Mouse (Mus musculus): ENCODE data around the gene Grm1. TPM values are rescaled to one million over a fixed set of nuclear protein-coding genes. Genes with fewer than 3 reads are reported as not detected.

The Grm1 gene
- polyA plus RNA-seq, 1 experiment from 2014 or later = 0.04 TPM

GRCm38 (mm10) chr10:10929672-10930071 lies 152.5 kb downstream of the Grm1 start:
- no peak for DNase-seq
- 87% methylated on average over 2 of the region's 2 CpGs for WGBS

GRCm38 (mm10) chr10:10928798-10929366 lies 153.3 kb downstream of the Grm1 start:
- ATAC-seq (ENCODE audit: insufficient read depth) = no peak
- no peaks in the 10 kb centered on the region for H3K36me3 ChIP-seq (ENCODE audit: insufficient read depth)
- H3K4me3 ChIP-seq (ENCODE audit: low read depth, low read length) = no peak overlapping the region
- 78% methylated on average over 5 of the region's 5 CpGs for WGBS
- DNase-seq = no peak
- no peaks in the 10 kb centered on the region for H3K27me3 ChIP-seq (ENCODE audit: insufficient read depth, low read length)
- H3K27ac ChIP-seq (ENCODE audit: low read depth) = no peak overlapping the region
- no peak overlapping the region for H3K4me2 ChIP-seq
- H3K9me3 ChIP-seq (ENCODE audit: low read depth, low read length) = no peaks in the 10 kb centered on the region
- no peak overlapping the region for H3K9ac ChIP-seq
- TF ChIP-seq CTCF (IDR thresholded peaks at IDR 0.05; ENCODE audit: low read depth) = no peak
- H3K4me1 ChIP-seq (ENCODE audit: insufficient read depth) = no peaks in the 10 kb centered on the region

More at GRCm38 (mm10) chr10:10929672-10930071, 152.5 kb downstream of the Grm1 start:
- H3K9me3 ChIP-seq (ENCODE audit: low read depth, low read length) = no peaks in the 10 kb centered on the region
- H3K4me1 ChIP-seq (ENCODE audit: insufficient read depth) = no peaks in the 10 kb centered on the region
- H3K36me3 ChIP-seq (ENCODE audit: insufficient read depth) = no peaks in the 10 kb centered on the region
- no peak overlapping the region for H3K4me2 ChIP-seq
- no peak overlapping the region for H3K9ac ChIP-seq
- no peak for TF ChIP-seq CTCF (IDR thresholded peaks at IDR 0.05; ENCODE audit: low read depth)
- H3K27ac ChIP-seq (ENCODE audit: low read depth) = no peak overlapping the region
- no peak overlapping the region for H3K4me3 ChIP-seq (ENCODE audit: low read depth, low read length)
- ATAC-seq (ENCODE audit: insufficient read depth) = no peak
- H3K27me3 ChIP-seq (ENCODE audit: insufficient read depth, low read length) = no peaks in the 10 kb centered on the region

- 70% methylated on average over 7 of the region's 7 CpGs for WGBS
- Histone ChIP-seq H3K27me3 (ENCODE audit: insufficient read depth, low read length) (no peaks in the 10 kb centered on the region), H3K4me3 (ENCODE audit: low read depth, low read length) (no peak overlapping the region), H3K36me3 (ENCODE audit: insufficient read depth) (no peaks in the 10 kb centered on the region), H3K9ac (no peak overlapping the region), H3K27ac (ENCODE audit: low read depth) (no peak overlapping the region), H3K4me2 (no peak overlapping the region), H3K4me1 (ENCODE audit: insufficient read depth) (no peaks in the 10 kb centered on the region), H3K9me3 (ENCODE audit: low read depth, low read length) (no peaks in the 10 kb centered on the region)
- no peak for TF ChIP-seq CTCF (IDR thresholded peaks at IDR 0.05; ENCODE audit: low read depth)
- DNase-seq = no peak
- no peak for ATAC-seq (ENCODE audit: insufficient read depth)
Observed at GRCm38 (mm10) chr10:10917857-10918399, 164.2 kb downstream of the Grm1 start.

DNA sequence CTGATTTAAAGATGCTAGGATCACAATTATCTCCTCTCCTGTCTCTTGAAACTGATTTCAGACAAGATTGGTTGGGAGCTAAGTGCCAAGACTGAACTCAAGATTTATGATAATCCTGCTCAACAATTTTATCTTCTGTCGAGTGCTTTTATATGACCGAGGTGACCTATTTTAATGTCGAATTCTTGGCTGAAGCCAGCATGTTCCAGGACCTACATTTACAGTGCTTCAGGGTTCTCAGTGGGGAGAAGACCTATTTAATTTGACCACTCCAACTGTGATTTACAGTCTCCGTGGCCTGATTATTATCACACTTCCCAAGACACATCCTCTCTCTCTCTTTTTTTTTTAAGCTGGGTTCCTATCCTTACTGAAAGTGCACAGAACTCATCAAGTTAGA lies 168.5 kb downstream of the Grm1 start:
- WGBS = 73% methylated on average over 4 of the region's 4 CpGs
- no peak overlapping the region for H3K9ac ChIP-seq
- no peak for DNase-seq

DNA sequence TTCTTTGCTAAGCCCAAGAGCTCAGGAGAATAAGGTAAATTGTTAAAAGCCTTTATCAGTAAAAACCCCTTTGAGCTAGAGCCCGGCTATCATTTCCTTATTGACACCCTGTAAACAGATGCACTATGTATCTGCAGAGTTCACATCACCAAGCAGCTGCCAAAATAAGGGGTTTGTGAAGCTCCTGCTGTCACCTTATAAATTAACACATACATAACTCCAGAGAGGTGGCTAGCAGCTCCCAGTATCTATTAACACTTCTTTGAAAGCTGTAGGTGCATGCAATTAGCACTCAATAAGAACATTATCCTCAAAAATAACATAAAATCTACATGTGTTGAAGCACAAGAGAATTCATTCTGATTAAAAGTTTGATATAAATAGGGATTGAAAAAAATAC lies 191.9 kb downstream of the Grm1 start:
- no peak for TF ChIP-seq CTCF (IDR thresholded peaks at IDR 0.05; ENCODE audit: low read depth)
- DNase-seq = no peak

More for the DNA sequence above, 168.5 kb downstream of the Grm1 start:
- Histone ChIP-seq H3K9me3 (ENCODE audit: low read depth, low read length) (no peaks in the 10 kb centered on the region), H3K36me3 (ENCODE audit: insufficient read depth) (no peaks in the 10 kb centered on the region), H3K27ac (ENCODE audit: low read depth) (no peak overlapping the region), H3K4me2 (no peak overlapping the region), H3K4me3 (ENCODE audit: low read depth, low read length) (no peak overlapping the region), H3K27me3 (ENCODE audit: insufficient read depth, low read length) (no peaks in the 10 kb centered on the region), H3K4me1 (ENCODE audit: insufficient read depth) (no peaks in the 10 kb centered on the region)
- no peak for TF ChIP-seq CTCF (IDR thresholded peaks at IDR 0.05; ENCODE audit: low read depth)
- no peak for ATAC-seq (ENCODE audit: insufficient read depth)

GRCm38 (mm10) chr10:10888521-10888920 lies 193.6 kb downstream of the Grm1 start:
- WGBS = 61% methylated on average over 9 of the region's 9 CpGs
- H3K36me3 ChIP-seq (ENCODE audit: insufficient read depth) = no peaks in the 10 kb centered on the region
- no peak overlapping the region for H3K4me3 ChIP-seq (ENCODE audit: low read depth, low read length)
- no peak overlapping the region for H3K4me2 ChIP-seq
- TF ChIP-seq CTCF (IDR thresholded peaks at IDR 0.05; ENCODE audit: low read depth) = no peak
- H3K27ac ChIP-seq (ENCODE audit: low read depth) = no peak overlapping the region
- no peaks in the 10 kb centered on the region for H3K27me3 ChIP-seq (ENCODE audit: insufficient read depth, low read length)
- DNase-seq = no peak
- H3K9ac ChIP-seq = no peak overlapping the region
- no peak for ATAC-seq (ENCODE audit: insufficient read depth)
- no peaks in the 10 kb centered on the region for H3K9me3 ChIP-seq (ENCODE audit: low read depth, low read length)
- H3K4me1 ChIP-seq (ENCODE audit: insufficient read depth) = no peaks in the 10 kb centered on the region

More for the DNA sequence above, 191.9 kb downstream of the Grm1 start:
- H3K36me3 ChIP-seq (ENCODE audit: insufficient read depth) = no peaks in the 10 kb centered on the region
- no peaks in the 10 kb centered on the region for H3K9me3 ChIP-seq (ENCODE audit: low read depth, low read length)
- ATAC-seq (ENCODE audit: insufficient read depth) = no peak
- H3K27ac ChIP-seq (ENCODE audit: low read depth) = no peak overlapping the region
- WGBS = 21% methylated on average over 1 of the region's 1 CpGs
- no peaks in the 10 kb centered on the region for H3K4me1 ChIP-seq (ENCODE audit: insufficient read depth)
- H3K27me3 ChIP-seq (ENCODE audit: insufficient read depth, low read length) = no peaks in the 10 kb centered on the region
- no peak overlapping the region for H3K4me3 ChIP-seq (ENCODE audit: low read depth, low read length)
- H3K9ac ChIP-seq = no peak overlapping the region
- no peak overlapping the region for H3K4me2 ChIP-seq

GRCm38 (mm10) chr10:10884992-10885391 lies 197.2 kb downstream of the Grm1 start:
- H3K4me1 ChIP-seq (ENCODE audit: insufficient read depth) = no peaks in the 10 kb centered on the region
- H3K9ac ChIP-seq = no peak overlapping the region
- no peak for TF ChIP-seq CTCF (IDR thresholded peaks at IDR 0.05; ENCODE audit: low read depth)
- WGBS = 26% methylated on average over 2 of the region's 2 CpGs
- no peak overlapping the region for H3K4me2 ChIP-seq
- H3K9me3 ChIP-seq (ENCODE audit: low read depth, low read length) = no peaks in the 10 kb centered on the region
- no peaks in the 10 kb centered on the region for H3K36me3 ChIP-seq (ENCODE audit: insufficient read depth)
- H3K27ac ChIP-seq (ENCODE audit: low read depth) = no peak overlapping the region
- H3K4me3 ChIP-seq (ENCODE audit: low read depth, low read length) = no peak overlapping the region
- no peak for ATAC-seq (ENCODE audit: insufficient read depth)
- DNase-seq = no peak
- no peaks in the 10 kb centered on the region for H3K27me3 ChIP-seq (ENCODE audit: insufficient read depth, low read length)

Measured in lung, embryonic 14.5 days (tissue).